Mouse (Mus musculus) brain, embryonic 14.5 days (tissue): Measurements from ENCODE around the gene Il2rb. TPM values are rescaled to one million over a fixed set of nuclear protein-coding genes. Genes with fewer than 3 reads are reported as not detected.

Source experiments
- DNase-seq: peaks from one replicate; pipeline ENCODE4 v3.0.0-alpha.2; 2011; ENCODE audit warnings: low read depth
- CTCF ChIP-seq: fragments of 200-500 bp; IDR thresholded peaks from 2 replicates; pipeline ENCODE4 v1.5.1; 2012; ENCODE audit warnings: inconsistent platforms, mild to moderate bottlenecking, moderate library complexity, borderline replicate concordance; ENCODE audit not compliant: insufficient read depth, insufficient read length; ENCODE audit errors: extremely low read depth
- POLR2A ChIP-seq: fragments of 200-500 bp; IDR thresholded peaks from 2 replicates; pipeline ENCODE4 v1.6.1; 2012; ENCODE audit warnings: mild to moderate bottlenecking, inconsistent platforms, borderline replicate concordance; ENCODE audit not compliant: poor library complexity, insufficient read depth, insufficient read length, severe bottlenecking; ENCODE audit errors: extremely low read depth
- polyA plus RNA-seq: library from polyadenylated mRNA; depleted of rRNA; stranded (reverse); fragments of >200 nt; gene quantifications from 2 replicates; pipeline ENCODE4 v1.2.3, GENCODE M21; 2012

The Il2rb gene
- polyA plus RNA-seq, 1 experiment = 0.12 TPM

GRCm38 (mm10) chr15:78531901-78532469 lies 36.9 kb upstream of the Il2rb start:
- peak; percentile 99 for DNase-seq
- TF ChIP-seq CTCF (peak; percentile 99), POLR2A (no peak)

- no peak for TF ChIP-seq CTCF
- TF ChIP-seq POLR2A = no peak
- DNase-seq = no peak
Measured at GRCm38 (mm10) chr15:78531451-78531720, 36.3 kb upstream of the Il2rb start.

- TF ChIP-seq CTCF = no peak
- TF ChIP-seq POLR2A = no peak
- no peak for DNase-seq
Measured at GRCm38 (mm10) chr15:78530671-78531450, 35.8 kb upstream of the Il2rb start, which contains the start of gene C1qtnf6. Gene C1qtnf6 (minus strand): TSS chr15:78531416.

- no peak for DNase-seq
- no peak for TF ChIP-seq POLR2A
- no peak for TF ChIP-seq CTCF
Measured at GRCm38 (mm10) chr15:78530141-78530540, 35.1 kb upstream of the Il2rb start.

GRCm38 (mm10) chr15:78529428-78529990 lies 34.4 kb upstream of the Il2rb start:
- TF ChIP-seq CTCF = no peak
- no peak for TF ChIP-seq POLR2A

DNA sequence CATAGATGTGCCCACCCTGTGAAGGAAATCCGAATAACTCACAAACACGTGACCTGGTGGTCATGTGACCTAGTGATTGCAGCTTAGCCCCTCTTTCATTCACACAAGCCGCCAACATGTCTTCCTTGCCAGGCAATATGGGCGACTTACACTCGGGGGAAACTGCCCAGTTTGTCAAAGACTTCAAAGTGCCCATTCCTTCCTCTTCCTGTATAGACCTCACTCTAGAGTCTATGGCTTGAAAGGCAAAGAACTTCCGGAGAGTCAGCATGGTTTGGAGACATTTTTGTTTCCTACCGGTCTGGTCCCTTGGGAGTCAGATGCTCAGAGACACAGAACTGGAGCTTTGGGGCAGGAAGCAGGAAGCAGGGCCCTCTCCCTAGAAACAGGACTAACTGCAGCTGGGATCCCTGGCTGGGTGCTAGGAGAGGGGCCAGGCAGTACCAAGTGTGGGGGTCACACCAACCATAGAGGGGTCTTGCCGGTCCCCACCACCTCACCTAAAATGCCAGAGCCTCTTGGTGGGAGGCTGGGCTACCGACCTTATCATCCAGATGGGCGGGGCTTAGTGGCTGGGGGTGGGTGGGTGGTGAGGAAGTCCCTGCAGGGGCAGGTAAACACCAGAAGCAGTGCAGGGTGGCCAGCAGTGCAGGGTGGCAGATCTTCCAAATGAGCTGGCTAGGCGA lies 33.8 kb upstream of the Il2rb start:
- no peak for TF ChIP-seq CTCF
- TF ChIP-seq POLR2A = no peak
- no peak for DNase-seq

More at GRCm38 (mm10) chr15:78529428-78529990, 34.4 kb upstream of the Il2rb start:
- DNase-seq = peak; percentile 84

GRCm38 (mm10) chr15:78527973-78528372 lies 32.9 kb upstream of the Il2rb start:
- TF ChIP-seq POLR2A = no peak
- no peak for TF ChIP-seq CTCF
- DNase-seq = peak; percentile 59

GRCm38 (mm10) chr15:78524163-78524562 lies 29.1 kb upstream of the Il2rb start:
- TF ChIP-seq POLR2A (no peak), CTCF (no peak)
- DNase-seq = no peak

DNA sequence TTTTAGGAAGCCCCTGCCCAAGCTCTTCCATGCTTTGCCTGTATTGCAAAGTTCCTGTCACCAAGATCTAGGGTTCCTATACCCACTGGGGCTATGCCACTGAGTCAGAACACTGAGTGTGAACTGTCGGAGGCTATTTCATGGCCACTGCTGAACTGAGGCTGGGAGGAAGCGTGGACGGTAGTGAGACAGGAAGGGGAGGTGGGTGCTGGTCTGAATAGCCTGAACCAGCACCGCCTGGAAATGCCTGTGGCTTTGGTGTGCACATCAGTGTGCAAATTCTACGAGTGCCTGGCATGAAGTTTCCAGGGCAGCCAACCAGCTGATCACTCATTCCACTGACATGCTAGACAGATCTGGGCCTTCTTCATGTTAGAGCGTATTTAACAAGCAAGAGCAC lies 26.8 kb upstream of the Il2rb start:
- DNase-seq = no peak
- no peak for TF ChIP-seq CTCF
- no peak for TF ChIP-seq POLR2A

GRCm38 (mm10) chr15:78521331-78521730 lies 26.3 kb upstream of the Il2rb start:
- TF ChIP-seq CTCF (no peak), POLR2A (no peak)
- no peak for DNase-seq

GRCm38 (mm10) chr15:78520112-78520715 lies 25.1 kb upstream of the Il2rb start:
- no peak for TF ChIP-seq POLR2A
- TF ChIP-seq CTCF = no peak
- DNase-seq = no peak

DNA sequence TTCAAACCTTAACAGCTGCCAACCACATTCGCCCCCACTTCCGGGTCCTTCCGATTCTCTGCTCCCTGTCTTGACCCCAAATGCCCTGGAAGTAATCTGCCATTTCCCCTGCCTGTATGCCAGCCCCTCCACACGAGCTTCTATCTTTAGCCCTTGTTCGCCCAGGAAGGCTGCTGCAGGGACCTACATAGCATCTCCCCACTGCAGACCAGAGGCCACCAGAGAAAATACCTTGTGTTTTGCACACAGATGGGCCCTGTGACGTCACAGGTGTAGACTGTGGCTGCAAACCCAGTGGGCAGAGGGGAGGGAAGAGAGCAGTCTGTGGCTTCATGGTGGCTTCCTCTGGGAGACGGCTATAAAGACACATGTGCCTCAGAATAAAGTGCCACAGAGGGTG lies 23.1 kb upstream of the Il2rb start:
- TF ChIP-seq POLR2A = no peak
- no peak for DNase-seq

GRCm38 (mm10) chr15:78515759-78516158 lies 20.7 kb upstream of the Il2rb start:
- no peak for DNase-seq
- TF ChIP-seq POLR2A = no peak
- TF ChIP-seq CTCF = no peak
